Mouse (Mus musculus): ENCODE measurements around the gene Micu1. TPM values are rescaled to one million over a fixed set of nuclear protein-coding genes. Genes with fewer than 3 reads are reported as not detected.

Micu1 gene
- polyA plus RNA-seq, 1 experiment from 2014 or later = 40.4 TPM

DNA sequence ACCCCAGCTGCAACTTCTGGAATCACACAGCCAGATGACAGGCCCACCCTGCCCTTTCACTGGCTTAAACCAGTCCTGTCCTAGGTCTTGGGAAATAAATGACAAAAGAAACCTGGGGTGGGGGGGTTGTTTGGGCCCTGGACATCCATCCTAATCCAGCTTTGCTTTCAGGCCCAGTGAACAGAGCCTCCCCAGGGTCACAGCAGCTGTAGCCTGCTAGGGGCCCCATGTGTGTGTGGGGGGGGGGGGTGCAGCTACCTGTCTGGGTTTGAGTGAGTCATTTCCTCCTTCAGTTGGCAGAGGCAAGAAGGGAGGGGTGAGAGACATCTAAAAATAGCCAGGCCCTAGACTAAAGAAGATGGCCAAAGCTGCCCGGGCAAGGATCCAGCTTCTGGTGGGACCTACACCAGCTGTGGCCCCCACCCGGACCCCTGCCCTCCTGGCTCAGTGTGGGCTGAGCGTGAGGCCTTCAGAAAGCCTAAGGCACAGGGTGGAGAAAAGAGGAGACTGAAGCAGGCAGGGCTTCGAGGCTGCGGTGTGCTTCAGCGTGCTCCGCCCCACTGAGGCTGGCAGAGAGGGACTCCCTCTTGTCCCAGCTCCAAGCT, 205.5 kb downstream of the Micu1 start:
- H3K36me3 ChIP-seq = no peaks in the 10 kb centered on the region
- H3K4me3 ChIP-seq = no peak overlapping the region
- H3K4me1 ChIP-seq = peaks cover 53% of the 10 kb centered on the region
- ATAC-seq = peak; percentile 14; the same call in 1 of the 2 replicates
- H3K9ac ChIP-seq = peak overlapping the region; percentile 53
- peak overlapping the region; percentile 58 for H3K27ac ChIP-seq
- H3K9me3 ChIP-seq (replicated peaks) = no peaks in the 10 kb centered on the region
- H3K27me3 ChIP-seq (replicated peaks) = peaks cover 50% of the 10 kb centered on the region
- H3K4me2 ChIP-seq = peak overlapping the region; percentile 22; the same call in 1 of the 2 replicates
- WGBS (ENCODE audit: insufficient replicate concordance) = 20% methylated on average over 7 of the region's 7 CpGs

DNA sequence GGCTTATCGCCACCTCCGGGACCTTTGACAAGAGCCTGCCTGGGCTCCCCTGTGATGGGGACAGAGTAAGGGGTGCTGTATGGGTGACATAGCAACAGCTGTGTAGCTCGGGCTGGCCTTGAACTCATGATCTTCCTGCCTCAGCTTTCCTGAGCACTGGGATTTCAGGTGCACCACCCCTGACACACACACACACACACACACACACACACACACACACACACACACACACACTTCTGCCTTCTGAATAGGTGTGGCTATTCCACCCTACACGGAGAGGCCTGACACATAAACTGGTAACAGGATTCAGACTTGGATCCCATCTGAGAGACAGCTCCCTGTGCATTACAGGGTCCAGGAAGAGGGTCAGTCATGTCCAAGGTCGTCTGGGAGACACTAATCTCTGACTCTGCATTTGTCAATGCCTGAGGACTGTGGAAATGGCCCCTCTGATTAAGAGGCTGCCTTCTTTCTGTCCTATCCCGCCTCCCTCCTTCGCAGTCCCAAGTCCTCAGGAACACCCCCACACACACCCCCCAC, 206.6 kb downstream of the Micu1 start:
- Histone ChIP-seq H3K36me3 (no peaks in the 10 kb centered on the region), H3K27ac (peak overlapping the region; percentile 58; the same call in 1 of the 2 replicates), H3K4me2 (peak overlapping the region; percentile 44), H3K9me3 (replicated peaks) (no peaks in the 10 kb centered on the region), H3K27me3 (replicated peaks) (peaks cover 54% of the 10 kb centered on the region), H3K4me3 (no peak overlapping the region), H3K4me1 (peaks cover 47% of the 10 kb centered on the region), H3K9ac (no peak overlapping the region)
- no peak for ATAC-seq
- 20% methylated on average over 7 of the region's 7 CpGs for WGBS (ENCODE audit: insufficient replicate concordance)

DNA sequence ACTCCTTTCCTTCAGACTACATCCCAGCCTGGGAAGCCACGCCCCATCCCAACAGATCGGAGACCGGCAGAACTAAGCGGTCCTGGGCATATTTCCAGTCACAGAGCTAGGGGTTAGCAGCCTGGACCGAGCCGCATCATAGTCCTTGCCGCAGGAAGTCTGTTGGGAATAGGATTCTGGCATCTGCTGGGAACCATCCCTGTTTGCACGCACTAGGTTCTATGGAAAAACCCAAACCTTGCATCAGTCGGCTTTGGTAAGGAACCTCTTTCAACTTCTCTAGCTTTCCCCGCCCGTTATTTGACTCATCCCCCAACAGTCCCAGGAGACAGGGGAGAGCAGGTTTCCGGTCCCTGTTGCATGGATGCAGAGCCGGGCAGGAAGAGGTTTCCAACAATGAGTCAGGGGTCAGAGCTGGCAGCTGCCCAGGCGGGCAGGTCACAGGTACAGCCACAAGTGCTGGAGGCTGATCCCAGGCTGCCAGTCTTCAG, 207.1 kb downstream of the Micu1 start:
- Histone ChIP-seq H3K4me1 (peaks cover 47% of the 10 kb centered on the region), H3K4me3 (no peak overlapping the region), H3K9me3 (replicated peaks) (no peaks in the 10 kb centered on the region), H3K27me3 (replicated peaks) (peaks cover 54% of the 10 kb centered on the region), H3K27ac (peak overlapping the region; percentile 40; the same call in 1 of the 2 replicates), H3K9ac (no peak overlapping the region), H3K4me2 (peak overlapping the region; percentile 44), H3K36me3 (no peaks in the 10 kb centered on the region)
- WGBS (ENCODE audit: insufficient replicate concordance) = 9% methylated on average over 14 of the region's 14 CpGs
- no peak for ATAC-seq

DNA sequence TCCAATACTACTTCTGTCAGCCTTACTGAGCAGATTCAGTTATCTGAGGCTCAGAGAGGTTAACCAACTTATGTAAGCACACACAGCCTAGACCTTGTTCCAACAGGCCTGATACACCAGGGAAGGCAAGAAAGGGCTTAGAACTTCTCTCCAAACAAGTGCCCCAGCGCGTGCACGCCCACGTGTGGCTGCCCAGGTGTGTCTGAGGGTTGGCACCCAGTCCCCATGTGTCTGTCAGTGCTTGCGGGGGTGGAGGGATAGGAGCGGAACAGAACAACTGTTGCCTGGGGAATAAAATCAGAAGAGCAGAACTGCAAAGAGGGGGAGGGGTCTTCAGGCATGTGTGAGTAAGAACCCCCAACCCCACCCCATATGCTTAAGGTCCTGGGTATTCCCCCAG, 208.8 kb downstream of the Micu1 start:
- Histone ChIP-seq H3K27ac (no peak overlapping the region), H3K9me3 (replicated peaks) (no peaks in the 10 kb centered on the region), H3K4me3 (no peak overlapping the region), H3K4me2 (peak overlapping the region; percentile 38), H3K4me1 (peaks cover 54% of the 10 kb centered on the region), H3K9ac (no peak overlapping the region), H3K36me3 (no peaks in the 10 kb centered on the region), H3K27me3 (replicated peaks) (peaks cover 54% of the 10 kb centered on the region)
- 40% methylated on average over 6 of the region's 6 CpGs for WGBS (ENCODE audit: insufficient replicate concordance)
- no peak for ATAC-seq

DNA sequence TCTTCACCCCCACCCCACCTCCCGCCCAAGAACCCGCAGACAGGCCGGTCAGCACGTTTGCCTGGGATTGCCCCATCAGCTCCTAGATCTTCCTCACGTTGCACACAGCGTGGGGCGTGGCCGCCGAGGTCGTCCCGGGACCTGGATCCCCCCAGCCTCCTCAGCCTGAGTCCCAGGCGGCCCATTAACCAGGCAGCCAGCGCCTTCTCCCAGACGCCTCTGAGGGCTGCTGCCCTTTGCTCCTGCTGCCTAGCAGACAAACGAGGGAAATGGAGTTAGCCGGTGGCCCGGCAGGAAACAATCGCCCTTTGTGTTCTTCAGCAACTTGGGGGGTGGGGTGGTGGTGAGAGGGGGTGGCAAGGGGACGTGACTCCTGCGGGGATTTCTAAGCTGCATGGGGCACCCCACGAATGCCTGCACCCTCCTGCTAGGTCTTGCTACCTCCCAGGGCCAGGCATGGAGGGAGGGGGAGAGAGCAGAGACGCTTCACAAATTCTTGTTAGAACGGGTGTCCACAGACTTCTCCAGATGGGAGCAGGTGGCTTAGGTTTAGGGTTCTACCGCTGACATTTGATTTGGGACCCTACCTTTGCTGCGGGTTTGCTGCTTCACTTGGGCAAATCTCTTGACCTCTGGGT, 209.4 kb downstream of the Micu1 start:
- Histone ChIP-seq H3K27ac (no peak overlapping the region), H3K4me3 (no peak overlapping the region), H3K4me1 (peaks cover 60% of the 10 kb centered on the region), H3K36me3 (no peaks in the 10 kb centered on the region), H3K9me3 (replicated peaks) (no peaks in the 10 kb centered on the region), H3K27me3 (replicated peaks) (peaks cover 54% of the 10 kb centered on the region), H3K9ac (no peak overlapping the region), H3K4me2 (peak overlapping the region; percentile 38)
- 16% methylated on average over 25 of the region's 25 CpGs for WGBS (ENCODE audit: insufficient replicate concordance)
- no peak for ATAC-seq

Other genes starting within 250 kb of the Micu1 start
- not detected in 2 replicates for gene Gm10322, start 86.4 kb upstream of the Micu1 start, polyA plus RNA-seq (2016; fragmentation: Nextera tagmentation; extraction: Ambion mirVana)
- 14.3 and 14.6 TPM in 2 replicates for gene Mcu, start 85.8 kb upstream of the Micu1 start, polyA plus RNA-seq (2016; fragmentation: Nextera tagmentation; extraction: Ambion mirVana)
- gene Dnajb12, start 177.1 kb downstream of the Micu1 start, polyA plus RNA-seq (2016; fragmentation: Nextera tagmentation; extraction: Ambion mirVana) = 18.0 and 18.7 TPM in 2 replicates
- gene Ddit4, start 249.4 kb downstream of the Micu1 start, polyA plus RNA-seq (2016; fragmentation: Nextera tagmentation; extraction: Ambion mirVana) = 5.4 and 6.9 TPM in 2 replicates